Mouse (Mus musculus) CH12F3 (cell line): Measurements from ENCODE around the gene Siae.

ENCODE experiments used
- in situ Hi-C: fragments of 300-500 bp; cut with MboI; formaldehyde crosslinking; loops from 2 replicates; pipeline ENCODE4 v1.14.3; 2020; ENCODE audit warnings: low sequenced_read_pairs

Gene Siae

DNA sequence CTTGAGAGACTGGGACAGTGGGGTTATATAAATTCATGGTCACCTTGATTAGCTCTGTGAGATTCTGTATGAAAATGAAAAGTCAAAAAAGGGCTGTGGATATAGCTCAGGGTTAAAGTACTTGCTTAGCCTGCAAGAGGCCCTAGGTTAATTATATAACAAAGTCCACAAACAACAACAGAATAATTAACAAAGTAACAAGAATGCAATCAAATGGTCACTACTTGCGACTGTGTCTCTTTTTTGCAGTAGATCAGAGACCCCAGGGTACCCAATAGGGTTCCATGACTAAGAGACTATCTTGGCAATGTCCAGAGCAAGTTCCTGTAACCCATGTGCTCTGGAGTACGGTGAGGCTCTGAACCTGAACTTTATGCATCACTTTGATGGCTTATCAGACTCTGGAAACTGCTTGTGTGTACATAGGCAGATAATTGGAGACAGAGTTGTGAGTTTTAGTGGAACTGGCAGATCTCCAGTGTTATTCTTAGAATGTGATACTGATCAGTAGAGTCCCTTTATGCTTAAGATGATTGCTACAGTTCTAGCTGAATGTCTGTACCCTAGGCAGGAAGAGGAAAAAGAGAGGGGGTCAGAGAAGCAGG, 13.8 kb downstream of the Siae start:
- in situ Hi-C loops = no loop called here

- in situ Hi-C loops = no loop called here
Measured at GRCm38 (mm10) chr9:37572204-37572876, 16.8 kb downstream of the Siae start.

DNA sequence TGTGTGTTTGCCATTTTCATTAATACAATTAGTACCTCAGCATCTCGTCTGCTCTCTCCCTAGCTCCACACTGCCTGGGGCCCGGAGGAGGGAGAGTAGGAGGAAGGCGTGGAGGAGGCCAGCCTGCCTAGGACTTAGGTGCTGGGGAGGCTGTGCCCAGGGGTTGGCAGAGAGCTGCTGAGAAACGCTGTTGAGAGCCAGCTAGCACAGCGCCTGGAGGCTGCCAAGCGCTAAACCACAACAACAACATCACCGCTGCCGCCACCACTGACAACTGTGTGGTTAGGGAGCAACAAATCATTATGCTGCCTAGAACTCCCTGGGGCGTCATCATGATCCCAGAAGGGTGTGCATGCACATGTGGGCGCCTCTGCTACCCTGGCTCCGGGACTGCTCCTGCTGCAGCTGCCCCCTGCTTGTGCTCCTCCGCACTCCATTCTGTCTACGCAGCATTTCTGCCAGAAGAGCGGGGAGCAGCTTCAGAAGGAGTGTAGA, 21.0 kb downstream of the Siae start:
- in situ Hi-C loops = no loop called here

DNA sequence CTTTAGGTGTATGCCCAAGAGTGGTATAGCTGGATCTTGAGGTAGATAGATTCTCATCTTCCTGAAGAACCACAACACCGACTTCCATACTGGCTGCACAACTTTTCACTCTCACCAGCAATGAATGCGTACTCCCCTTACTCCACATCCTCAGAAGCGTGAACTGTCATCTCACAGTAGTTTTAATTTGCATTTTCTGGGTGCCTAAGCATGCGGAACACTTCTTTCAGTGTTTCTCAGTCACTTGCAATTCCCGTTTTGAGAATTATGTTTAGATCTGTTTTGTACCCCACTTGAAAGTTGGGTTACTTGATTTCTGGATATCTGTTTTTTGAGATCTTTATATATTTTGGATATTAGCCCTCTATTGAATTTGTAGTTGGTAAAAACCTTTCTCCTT, 28.1 kb downstream of the Siae start:
- in situ Hi-C loops = no loop called here

GRCm38 (mm10) chr9:37586718-37587117, 31.2 kb downstream of the Siae start:
- in situ Hi-C loops = no loop called here

GRCm38 (mm10) chr9:37590381-37590780, 34.9 kb downstream of the Siae start:
- in situ Hi-C loops = no loop called here

DNA sequence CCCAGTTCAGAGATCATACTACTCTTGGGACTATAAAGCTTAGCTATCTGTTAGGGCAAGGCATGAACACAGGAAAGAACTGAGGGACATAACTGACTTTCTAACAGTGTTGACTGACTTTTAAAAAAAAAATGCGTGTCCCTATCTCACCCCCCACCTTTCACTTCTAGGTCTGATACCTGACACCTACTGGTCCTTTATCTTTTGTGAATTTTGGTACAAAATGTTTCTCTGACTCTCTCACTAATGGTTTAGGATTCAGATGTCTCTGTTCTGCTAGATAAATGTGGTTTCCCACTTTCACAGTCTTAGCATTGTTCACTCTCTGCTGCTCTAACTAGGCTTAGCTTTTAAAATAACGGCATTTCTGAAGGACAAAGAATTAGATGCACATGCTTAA, 36.5 kb downstream of the Siae start:
- in situ Hi-C loops = no loop called here

- in situ Hi-C loops = no loop called here
Measured at GRCm38 (mm10) chr9:37592633-37593032, 37.1 kb downstream of the Siae start.

DNA sequence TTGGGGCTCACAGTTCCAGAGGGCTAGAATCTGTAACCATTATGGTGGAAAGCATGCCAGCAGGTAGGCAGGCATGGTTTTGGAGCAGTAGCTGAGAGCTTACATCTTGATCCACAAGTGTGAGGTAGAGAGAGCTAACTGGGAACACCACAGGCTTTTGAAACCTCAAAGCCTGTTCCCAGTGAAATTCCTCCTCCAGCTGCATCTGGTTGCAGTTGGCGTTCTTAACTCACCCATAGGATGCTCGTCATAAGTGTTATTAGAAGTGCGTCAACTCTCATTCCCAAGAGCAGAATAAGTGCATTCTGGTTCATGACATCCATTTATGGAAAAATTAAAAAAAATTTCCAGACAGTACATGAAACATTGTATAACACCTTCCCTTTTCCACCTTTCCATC, 38.2 kb downstream of the Siae start:
- in situ Hi-C loops = no loop called here

DNA sequence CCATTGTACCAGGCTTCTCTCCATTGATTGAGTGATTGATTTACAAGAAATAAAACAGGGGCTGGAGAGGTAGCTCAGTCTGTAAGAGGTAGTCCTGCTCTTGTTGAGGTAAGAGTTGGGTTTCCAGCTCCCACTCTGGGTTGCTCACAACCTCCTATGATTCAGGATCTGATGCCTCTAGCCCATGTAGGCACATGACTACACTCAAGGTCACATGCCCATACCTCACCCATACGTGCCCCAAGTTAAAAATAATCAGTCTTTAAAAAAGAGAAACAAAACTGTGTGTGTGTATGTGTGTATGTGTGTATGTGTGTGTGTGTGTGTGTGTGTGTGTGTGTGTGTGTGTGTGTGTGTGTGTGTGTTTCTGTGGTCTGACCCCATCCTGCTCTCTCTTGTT, 40.1 kb downstream of the Siae start:
- in situ Hi-C loops = no loop called here

- in situ Hi-C loops = no loop called here
Measured at GRCm38 (mm10) chr9:37598637-37599036, 43.1 kb downstream of the Siae start.

DNA sequence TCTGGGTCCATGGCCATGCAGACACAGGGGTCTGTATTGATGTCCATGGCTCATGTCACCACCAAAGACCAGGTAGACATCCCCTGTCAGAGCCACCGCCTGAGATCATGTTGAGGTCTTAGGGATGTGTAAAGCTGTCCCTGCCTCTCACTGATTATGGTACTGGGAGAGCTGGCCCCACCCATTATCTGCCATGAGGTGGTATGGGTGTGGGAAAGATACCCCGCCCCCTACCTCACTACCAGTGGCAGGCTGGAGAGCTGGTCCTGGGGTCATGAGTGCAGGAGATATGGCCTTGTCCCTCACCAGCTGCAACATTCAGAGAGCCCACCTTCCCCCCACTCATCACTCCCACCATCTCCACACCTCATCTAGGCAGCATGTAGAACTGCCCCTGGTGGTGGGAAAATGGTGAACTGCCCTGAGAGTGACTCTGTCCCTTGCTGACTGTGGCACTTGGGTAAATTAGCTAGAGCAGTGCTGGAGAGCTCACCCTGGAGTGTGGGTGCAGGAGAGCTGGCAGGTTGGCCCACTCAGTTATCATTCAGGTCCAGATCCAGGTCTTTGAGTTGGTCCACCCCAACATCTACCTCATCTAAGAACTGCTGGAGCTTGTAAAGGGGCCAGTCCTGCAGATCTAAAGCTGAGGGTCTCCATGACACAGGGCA, 45.2 kb downstream of the Siae start:
- in situ Hi-C loops = no loop called here

- in situ Hi-C loops = no loop called here
Measured at GRCm38 (mm10) chr9:37605089-37605488, 49.6 kb downstream of the Siae start.

GRCm38 (mm10) chr9:37609558-37609957, 54.1 kb downstream of the Siae start:
- in situ Hi-C loops = no loop called here

DNA sequence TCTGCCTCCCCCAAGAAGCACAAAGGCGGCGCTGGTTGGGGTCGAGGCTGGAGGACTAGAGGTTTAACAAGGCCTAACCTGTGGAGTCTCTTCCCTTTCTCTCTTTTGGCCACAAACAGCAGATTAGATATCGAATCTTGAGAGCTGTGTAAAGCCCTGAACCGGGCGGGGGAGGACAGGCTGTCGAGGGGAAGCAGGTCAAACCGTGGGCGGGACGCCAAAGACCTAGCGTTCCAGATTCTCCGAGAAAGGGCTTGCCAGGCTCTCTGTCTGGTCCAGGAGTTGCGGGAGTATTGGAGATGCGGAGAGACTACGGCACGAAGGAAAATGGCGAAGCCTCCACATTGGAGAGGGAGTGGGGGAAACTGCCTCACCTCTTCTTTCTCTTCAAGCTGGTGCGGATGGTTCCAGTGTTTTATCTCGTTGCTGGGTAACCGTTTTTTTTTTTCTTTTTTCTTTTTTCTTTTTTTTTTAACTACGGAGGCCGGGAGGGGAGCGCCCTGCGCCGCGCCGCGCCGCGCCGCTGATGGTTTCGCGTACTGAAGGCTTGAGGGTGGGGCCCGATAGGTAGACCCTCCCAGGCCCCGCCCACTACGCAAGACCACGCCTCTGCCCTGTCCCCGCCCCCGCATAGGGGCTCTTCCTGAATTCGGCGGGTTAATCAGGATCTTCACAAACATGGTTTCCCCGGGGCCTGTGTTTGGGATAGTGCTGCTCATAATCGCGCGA, 57.8 kb downstream of the Siae start, which contains the start of gene Spa17:
TSS of gene Spa17 (minus strand) at position 541 of the 729 bp plus-strand sequence.
- in situ Hi-C loops = loop anchor here (10.0 kb wide), 1 partner anchor 139 kb away; no protein-coding TSS in a partner anchor

DNA sequence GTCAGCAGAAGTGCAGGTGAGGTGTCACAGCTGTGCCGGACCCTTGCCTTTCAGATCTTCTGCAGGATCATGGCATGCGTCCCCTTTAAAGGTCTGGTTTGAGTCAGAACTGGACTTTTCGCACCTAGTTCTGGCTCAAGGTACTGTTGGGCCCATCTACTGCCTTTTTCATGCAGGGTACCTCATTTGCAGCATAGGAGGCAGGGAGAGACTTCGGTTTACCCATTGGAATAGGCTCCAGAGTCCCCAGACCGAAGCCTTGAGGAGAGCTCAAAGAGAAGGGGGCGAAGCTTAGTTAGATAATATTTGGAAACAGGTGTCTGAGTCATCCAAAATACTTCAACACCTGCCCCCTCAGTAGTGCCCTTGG, 58.4 kb downstream of the Siae start:
- in situ Hi-C loops = loop anchor here (10.0 kb wide), 1 partner anchor 139 kb away; no protein-coding TSS in a partner anchor

DNA sequence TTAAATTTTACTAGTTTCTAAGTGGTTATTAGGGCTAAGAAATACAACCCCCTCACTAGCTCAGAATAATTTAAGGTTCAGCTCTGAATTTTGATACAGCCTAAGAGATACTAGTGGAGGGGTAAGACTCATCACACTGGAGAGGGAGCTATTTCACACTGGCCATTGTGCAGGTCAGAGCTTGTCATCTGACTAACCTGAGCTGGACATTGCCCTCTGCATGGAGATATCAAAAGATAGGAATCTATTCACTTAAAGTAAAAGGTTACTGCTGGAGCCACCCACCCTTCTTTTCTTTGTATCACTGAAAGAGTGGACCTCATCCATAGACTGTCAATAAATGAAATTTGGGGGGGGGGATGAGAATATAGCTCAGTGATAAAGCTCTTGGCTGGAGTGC, 58.8 kb downstream of the Siae start:
- in situ Hi-C loops = loop anchor here (10.0 kb wide), 1 partner anchor 140 kb away; no protein-coding TSS in a partner anchor

GRCm38 (mm10) chr9:37615220-37615619, 59.7 kb downstream of the Siae start:
- in situ Hi-C loops = loop anchor here (10.0 kb wide), 1 partner anchor 140 kb away; no protein-coding TSS in a partner anchor

DNA sequence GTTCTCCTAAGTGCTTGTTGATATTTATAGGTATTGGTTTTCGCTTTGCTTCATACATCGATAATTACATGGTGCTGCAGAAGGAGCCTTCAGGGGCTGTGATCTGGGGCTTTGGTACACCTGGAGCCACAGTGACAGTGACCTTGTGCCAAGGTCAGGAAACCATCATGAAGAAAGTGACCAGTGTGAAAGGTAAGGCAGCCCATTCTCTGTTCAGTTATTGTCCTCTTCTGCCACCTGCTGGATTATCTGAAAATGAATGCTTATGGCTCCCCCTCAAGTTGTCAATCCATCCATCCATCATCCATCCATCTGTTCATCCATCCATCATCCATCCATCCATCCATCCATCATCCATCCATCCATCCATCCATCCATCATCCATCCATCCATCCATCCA, 61.3 kb downstream of the Siae start:
- in situ Hi-C loops = loop anchor here (10.0 kb wide), 1 partner anchor 142 kb away; no protein-coding TSS in a partner anchor

DNA sequence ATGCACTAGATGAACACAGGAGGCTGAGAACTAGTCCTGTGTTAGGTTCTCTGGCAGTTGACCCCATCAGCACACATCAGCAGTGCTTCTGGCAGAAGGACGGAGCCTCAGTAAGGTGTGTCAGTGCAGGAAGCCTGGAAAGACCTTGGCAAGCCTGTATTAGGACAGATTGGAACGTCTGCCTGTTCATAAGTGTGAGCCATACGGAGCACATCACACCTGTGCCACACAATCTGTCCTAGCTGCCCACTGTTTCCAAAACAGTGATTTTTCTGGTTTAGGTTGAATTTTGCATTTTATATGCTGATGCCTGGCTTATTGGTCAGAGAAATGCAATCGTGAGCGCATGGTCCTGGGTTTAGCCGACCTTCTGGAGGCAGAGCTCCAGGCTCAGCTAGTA, 65.8 kb downstream of the Siae start:
- in situ Hi-C loops = loop anchor here (10.0 kb wide), 1 partner anchor 166 kb away; no protein-coding TSS in a partner anchor

DNA sequence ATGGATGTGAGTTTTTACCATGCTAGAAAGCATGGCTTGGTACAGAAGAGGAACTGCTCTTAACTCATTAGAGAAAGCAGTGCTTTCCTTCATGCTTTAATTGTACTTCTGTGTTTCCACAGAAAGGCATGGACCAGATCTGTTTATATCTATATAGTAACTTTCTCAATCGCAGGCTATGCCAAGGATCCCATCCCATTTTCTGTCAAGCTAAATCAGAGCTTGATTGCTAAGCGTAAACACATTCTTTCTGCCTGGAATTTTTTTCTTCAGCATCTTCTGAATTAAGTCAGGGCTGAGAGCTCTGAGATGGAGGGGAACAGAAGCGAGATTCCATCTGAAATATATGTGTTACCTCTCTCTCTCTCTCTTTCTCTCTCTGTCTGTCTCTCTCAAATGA, 68.5 kb downstream of the Siae start:
- in situ Hi-C loops = loop anchor here (10.0 kb wide), 1 partner anchor 169 kb away; no protein-coding TSS in a partner anchor
